Mouse (Mus musculus): ENCODE measurements at regions not wholly inside any gene's neighbourhood (a gene's known extent, or its start where the extent isn't known, plus 50 kb on each side); places are given as distances from the start of the nearest gene placed in this dataset.

DNA sequence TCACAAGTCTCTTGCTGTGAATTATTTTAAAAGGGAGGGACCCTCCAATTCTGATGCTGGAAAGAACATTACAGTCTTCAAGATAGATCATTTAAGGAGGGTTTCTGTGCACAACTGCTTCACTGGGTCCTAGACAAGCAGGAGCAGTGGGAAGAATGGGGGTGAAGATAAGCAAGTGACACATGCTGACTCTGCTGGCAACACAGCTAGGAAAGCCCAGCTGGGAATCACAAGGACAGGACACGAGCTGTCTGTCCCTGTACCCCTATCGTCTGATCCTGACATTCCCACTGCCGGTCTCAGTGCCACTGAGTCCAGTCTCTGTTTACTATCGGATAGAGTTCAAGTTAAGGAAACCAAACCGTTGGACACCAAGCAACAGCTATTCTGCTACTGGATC, 216.3 kb downstream of the Gm12728 start:
- Histone ChIP-seq H3K9me3 (ENCODE audit: control insufficient read depth, insufficient read depth, low read depth, low read length) (no peaks in the 10 kb centered on the region), H3K4me1 (ENCODE audit: control insufficient read depth in 2 of 2, insufficient read depth in 2 of 2, low read length in 2 of 2, poor library complexity in 1 of 2) (no peaks in the 10 kb centered on the region), H3K27ac (ENCODE audit: insufficient read depth, low read depth, low read length, poor library complexity, severe bottlenecking) (no peak overlapping the region), H3K36me3 (ENCODE audit: control insufficient read depth, insufficient read depth, low read length, poor library complexity, severe bottlenecking) (no peaks in the 10 kb centered on the region), H3K4me3 (ENCODE audit: insufficient read depth in 1 of 2, low read depth in 1 of 2, low read length in 2 of 2, poor library complexity in 1 of 2, severe bottlenecking in 1 of 2) (no peak overlapping the region), H3K9ac (ENCODE audit: insufficient read depth, low read depth, low read length, poor library complexity, severe bottlenecking) (no peak overlapping the region)
- in situ Hi-C loops (cut with MboI; ENCODE audit: low sequenced_read_pairs in 2 of 2, unreplicated experiment in 2 of 2), result no loop called here
- TF ChIP-seq ZC3H11A (IDR thresholded peaks at IDR 0.05; ENCODE audit: borderline replicate concordance, low read depth, low read length) (no peak), ZNF384 (IDR thresholded peaks at IDR 0.05; ENCODE audit: low read depth, low read length) (no peak), MAFK (IDR thresholded peaks at IDR 0.05; ENCODE audit: insufficient read depth, low read depth, low read length) (no peak), HCFC1 (IDR thresholded peaks at IDR 0.05; ENCODE audit: borderline replicate concordance, insufficient read depth, low read length) (no peak), CHD2 (IDR thresholded peaks at IDR 0.05; ENCODE audit: low read depth, low read length) (no peak)
- no peak for DNase-seq (ENCODE audit: low read depth, low spot score)

DNA sequence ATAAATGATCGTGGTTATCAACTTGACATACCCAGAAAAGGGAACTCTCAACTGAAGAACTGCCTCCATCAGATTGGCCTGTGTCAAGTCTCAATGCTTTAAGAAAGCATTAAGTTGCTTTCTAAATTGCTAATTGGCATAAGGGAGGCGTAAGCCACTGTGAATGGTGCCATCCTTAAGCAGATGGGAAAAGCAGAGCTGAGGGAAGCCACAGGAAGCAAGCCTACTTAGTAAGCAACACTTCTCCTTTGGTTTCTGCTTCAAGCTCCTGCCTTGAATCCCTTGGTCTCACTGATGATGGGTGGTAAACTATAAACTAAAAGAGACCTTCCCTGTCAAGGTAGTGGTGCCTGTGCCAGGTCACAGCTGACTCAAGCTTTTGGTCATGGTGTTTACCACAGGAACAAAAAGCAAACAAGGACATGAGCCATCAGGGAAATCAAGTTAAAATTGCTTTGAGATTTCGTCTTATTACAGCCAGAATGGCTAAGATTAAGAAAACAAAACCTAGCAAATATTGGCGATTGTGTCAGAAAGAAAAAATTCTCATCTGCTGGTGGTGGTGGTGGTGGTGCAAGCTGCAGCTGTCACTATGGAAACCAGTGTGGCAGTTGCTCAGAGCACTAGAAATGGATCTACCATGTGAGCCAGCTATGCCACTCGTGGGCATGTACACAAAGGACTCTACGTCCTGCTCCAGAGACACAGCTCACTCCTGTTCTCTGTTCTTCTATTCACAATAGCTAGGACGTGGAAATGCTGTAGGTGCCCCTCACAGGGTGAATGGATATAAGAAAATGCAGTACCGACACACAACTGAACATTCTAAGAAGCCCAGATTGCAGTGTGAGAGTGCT, 217.9 kb downstream of the Gm12728 start:
- in situ Hi-C loops (cut with MboI; ENCODE audit: low sequenced_read_pairs in 2 of 2, unreplicated experiment in 2 of 2), result no loop called here
- no peak for DNase-seq (ENCODE audit: low read depth, low spot score)
- no peak for TF ChIP-seq ZC3H11A (IDR thresholded peaks at IDR 0.05; ENCODE audit: borderline replicate concordance, low read depth, low read length)
- no peak for TF ChIP-seq ZNF384 (IDR thresholded peaks at IDR 0.05; ENCODE audit: low read depth, low read length)
- no peak for TF ChIP-seq MAFK (IDR thresholded peaks at IDR 0.05; ENCODE audit: insufficient read depth, low read depth, low read length)
- TF ChIP-seq HCFC1 (IDR thresholded peaks at IDR 0.05; ENCODE audit: borderline replicate concordance, insufficient read depth, low read length), result no peak
- no peak for TF ChIP-seq CHD2 (IDR thresholded peaks at IDR 0.05; ENCODE audit: low read depth, low read length)
- H3K9me3 ChIP-seq (ENCODE audit: control insufficient read depth, insufficient read depth, low read depth, low read length), result no peaks in the 10 kb centered on the region
- no peak overlapping the region for H3K9ac ChIP-seq (ENCODE audit: insufficient read depth, low read depth, low read length, poor library complexity, severe bottlenecking)
- H3K4me3 ChIP-seq (ENCODE audit: insufficient read depth in 1 of 2, low read depth in 1 of 2, low read length in 2 of 2, poor library complexity in 1 of 2, severe bottlenecking in 1 of 2), result no peak overlapping the region
- H3K4me1 ChIP-seq (ENCODE audit: control insufficient read depth in 2 of 2, insufficient read depth in 2 of 2, low read length in 2 of 2, poor library complexity in 1 of 2), result no peaks in the 10 kb centered on the region
- H3K27ac ChIP-seq (ENCODE audit: insufficient read depth, low read depth, low read length, poor library complexity, severe bottlenecking), result no peak overlapping the region
- no peaks in the 10 kb centered on the region for H3K36me3 ChIP-seq (ENCODE audit: control insufficient read depth, insufficient read depth, low read length, poor library complexity, severe bottlenecking)

DNA sequence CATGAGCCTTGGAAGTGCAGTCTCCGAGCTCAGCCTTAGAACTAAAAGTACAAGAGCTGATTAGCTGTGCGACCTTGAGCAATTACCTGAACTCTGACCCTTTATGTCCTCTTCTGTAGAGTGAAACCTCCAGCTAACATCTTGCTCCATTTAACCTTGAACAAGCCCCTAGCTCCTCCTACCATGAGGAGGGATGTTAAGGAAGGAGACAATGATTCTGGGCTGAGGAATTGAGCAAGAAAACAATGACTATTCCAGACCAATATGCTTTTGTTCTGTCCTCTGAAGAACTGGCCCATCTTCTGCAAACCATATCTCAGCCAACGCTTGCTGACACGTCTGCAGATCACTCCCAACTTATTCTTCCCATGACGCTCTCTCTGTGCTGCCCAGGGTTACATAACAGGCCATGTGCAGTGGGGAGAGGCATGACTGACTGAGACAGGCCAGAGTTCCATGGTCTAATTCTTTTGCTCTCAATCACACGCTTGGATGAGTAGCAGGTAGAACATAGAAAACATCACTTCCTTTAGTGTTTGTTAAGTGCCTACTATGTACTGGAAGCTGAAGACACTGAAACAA, 227.5 kb downstream of the Gm12728 start:
- Histone ChIP-seq H3K36me3 (ENCODE audit: control insufficient read depth, insufficient read depth, low read length, poor library complexity, severe bottlenecking) (no peaks in the 10 kb centered on the region), H3K9ac (ENCODE audit: insufficient read depth, low read depth, low read length, poor library complexity, severe bottlenecking) (no peak overlapping the region), H3K9me3 (ENCODE audit: control insufficient read depth, insufficient read depth, low read depth, low read length) (no peaks in the 10 kb centered on the region), H3K4me3 (ENCODE audit: insufficient read depth in 1 of 2, low read depth in 1 of 2, low read length in 2 of 2, poor library complexity in 1 of 2, severe bottlenecking in 1 of 2) (no peak overlapping the region), H3K4me1 (ENCODE audit: control insufficient read depth in 2 of 2, insufficient read depth in 2 of 2, low read length in 2 of 2, poor library complexity in 1 of 2) (no peaks in the 10 kb centered on the region), H3K27ac (ENCODE audit: insufficient read depth, low read depth, low read length, poor library complexity, severe bottlenecking) (no peak overlapping the region)
- in situ Hi-C loops (cut with MboI; ENCODE audit: low sequenced_read_pairs in 2 of 2, unreplicated experiment in 2 of 2), result no loop called here
- no peak for DNase-seq (ENCODE audit: low read depth, low spot score)
- TF ChIP-seq ZC3H11A (IDR thresholded peaks at IDR 0.05; ENCODE audit: borderline replicate concordance, low read depth, low read length) (no peak), ZNF384 (IDR thresholded peaks at IDR 0.05; ENCODE audit: low read depth, low read length) (no peak), HCFC1 (IDR thresholded peaks at IDR 0.05; ENCODE audit: borderline replicate concordance, insufficient read depth, low read length) (no peak), MAFK (IDR thresholded peaks at IDR 0.05; ENCODE audit: insufficient read depth, low read depth, low read length) (no peak), CHD2 (IDR thresholded peaks at IDR 0.05; ENCODE audit: low read depth, low read length) (no peak)

DNA sequence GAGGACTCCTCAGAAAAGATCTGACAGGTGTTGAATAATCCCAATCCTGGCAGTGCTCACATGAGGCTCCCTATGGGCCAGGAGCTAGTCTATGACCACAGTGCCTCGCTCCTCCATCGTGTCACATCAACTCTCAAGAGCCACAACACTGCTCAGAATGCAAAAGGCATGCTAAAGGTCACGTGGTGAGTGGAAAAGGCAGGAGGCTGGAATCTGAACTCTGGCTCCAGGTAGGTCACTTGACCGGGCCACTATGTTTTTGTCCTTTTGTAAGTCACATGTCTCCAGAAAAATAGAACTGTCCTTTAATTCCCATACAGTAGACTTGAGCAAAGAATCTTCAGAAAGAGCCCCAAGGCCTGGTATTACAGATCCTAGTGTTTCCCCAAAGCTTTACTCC, 229.3 kb downstream of the Gm12728 start:
- no peaks in the 10 kb centered on the region for H3K4me1 ChIP-seq (ENCODE audit: control insufficient read depth in 2 of 2, insufficient read depth in 2 of 2, low read length in 2 of 2, poor library complexity in 1 of 2)
- no peak overlapping the region for H3K27ac ChIP-seq (ENCODE audit: insufficient read depth, low read depth, low read length, poor library complexity, severe bottlenecking)
- no peak overlapping the region for H3K9ac ChIP-seq (ENCODE audit: insufficient read depth, low read depth, low read length, poor library complexity, severe bottlenecking)
- no peak overlapping the region for H3K4me3 ChIP-seq (ENCODE audit: insufficient read depth in 1 of 2, low read depth in 1 of 2, low read length in 2 of 2, poor library complexity in 1 of 2, severe bottlenecking in 1 of 2)
- in situ Hi-C loops (cut with MboI; ENCODE audit: low sequenced_read_pairs in 2 of 2, unreplicated experiment in 2 of 2), result no loop called here
- no peaks in the 10 kb centered on the region for H3K36me3 ChIP-seq (ENCODE audit: control insufficient read depth, insufficient read depth, low read length, poor library complexity, severe bottlenecking)
- H3K9me3 ChIP-seq (ENCODE audit: control insufficient read depth, insufficient read depth, low read depth, low read length), result no peaks in the 10 kb centered on the region
- TF ChIP-seq ZNF384 (IDR thresholded peaks at IDR 0.05; ENCODE audit: low read depth, low read length), result no peak
- no peak for TF ChIP-seq ZC3H11A (IDR thresholded peaks at IDR 0.05; ENCODE audit: borderline replicate concordance, low read depth, low read length)
- TF ChIP-seq HCFC1 (IDR thresholded peaks at IDR 0.05; ENCODE audit: borderline replicate concordance, insufficient read depth, low read length), result no peak
- no peak for DNase-seq (ENCODE audit: low read depth, low spot score)
